Mouse (Mus musculus) T-cell, adult 66 days (primary cell): ENCODE data around the gene Rpl12. TPM values are rescaled to one million over a fixed set of nuclear protein-coding genes. Genes with fewer than 3 reads are reported as not detected.

Source experiments
- total RNA-seq, 2 experiments: library from RNA; stranded (reverse); gene quantifications; 3 replicates in 1 of 2; 4 replicates in 1 of 2; pipeline ENCODE4 v1.2.4; 2023

Gene Rpl12
- 1,000 to 10,000 TPM; 1,207 to 1,346 TPM for total RNA-seq

DNA sequence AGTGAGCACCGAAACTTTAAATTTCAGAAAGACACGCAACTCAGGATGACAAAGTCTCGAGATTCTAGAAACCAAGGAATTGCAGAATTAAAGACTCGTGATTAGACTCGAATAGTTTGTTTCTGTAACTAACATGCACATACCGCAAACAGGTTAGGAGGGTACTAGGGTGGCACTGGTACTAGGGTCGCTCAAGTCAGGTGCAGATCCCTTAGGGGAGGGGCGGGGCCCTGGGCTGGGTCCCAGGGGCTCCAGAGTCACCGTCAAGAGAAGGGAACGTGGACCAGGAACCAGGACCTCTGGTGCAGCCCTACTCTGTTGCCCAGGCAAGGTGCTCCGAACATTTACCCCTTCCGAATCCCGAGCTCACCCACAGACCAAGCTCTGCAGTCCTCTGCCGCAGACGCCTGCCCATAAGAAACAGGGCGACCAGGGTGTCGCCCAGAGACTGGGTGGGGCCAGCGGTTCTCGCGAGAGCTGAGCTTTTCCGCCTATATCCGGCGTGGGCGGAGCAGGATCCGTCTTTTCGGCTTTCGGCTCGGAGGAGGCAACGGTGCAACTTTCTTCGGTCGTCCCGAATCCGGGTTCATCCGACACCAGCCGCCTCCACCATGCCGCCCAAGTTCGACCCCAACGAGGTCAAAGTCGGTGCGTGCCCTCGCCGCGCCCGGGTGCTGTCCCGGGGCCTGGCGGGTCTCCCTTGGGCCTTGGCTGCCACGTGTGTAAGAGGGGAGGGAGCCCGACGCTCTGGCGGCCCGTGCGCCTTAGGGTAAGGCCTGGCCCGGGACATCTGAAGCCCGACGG lies at the start of gene Rpl12, which contains the start of gene Lrsam1:
Rpl12 (plus strand) TSS at position 368 of the 804 bp plus-strand sequence.
Lrsam1 (minus strand) TSS at position 423 of the 804 bp plus-strand sequence.

GRCm38 (mm10) chr2:32981725-32982271 lies 20.4 kb downstream of the Rpl12 start, which contains the start of gene Slc2a8:
TSS of gene Slc2a8 (minus strand) at chr2:32982083.

Other genes starting within 250 kb of the Rpl12 start
- gene Cdk9, start 248.5 kb upstream of the Rpl12 start, total RNA-seq, result 100 to 1,000 TPM; 121 to 123 TPM
- gene Sh2d3c, start 240.5 kb upstream of the Rpl12 start, total RNA-seq, result 100 to 1,000 TPM; 120 to 121 TPM
- not detected for gene 6330409D20Rik, start 220.5 kb upstream of the Rpl12 start, total RNA-seq
- gene Tor2a, start 204.3 kb upstream of the Rpl12 start, total RNA-seq, result 10 to 100 TPM; 29.2 to 34.5 TPM
- gene Ttc16, start 185.9 kb upstream of the Rpl12 start, total RNA-seq, result under 1 TPM in 1 of 2 experiments, not detected in 1; 0.90 TPM
- gene Ptrh1, start 185.8 kb upstream of the Rpl12 start, total RNA-seq, result 1 to 10 TPM; 5.6 to 7.2 TPM
- gene Cfap157, start 177.1 kb upstream of the Rpl12 start, total RNA-seq, result not detected
- 1 to 10 TPM; 1.7 to 2.2 TPM for gene Stxbp1, start 114.3 kb upstream of the Rpl12 start, total RNA-seq
- 1 to 10 TPM; 1.2 to 1.9 TPM for gene Fam129b, start 85.4 kb upstream of the Rpl12 start, total RNA-seq
- gene Lrsam1, start 55 bp downstream of the Rpl12 start, total RNA-seq, result 10 to 100 TPM; 10.5 to 11.5 TPM
- 1 to 10 TPM; 5.7 to 6.8 TPM for gene Slc2a8, start 20.5 kb downstream of the Rpl12 start, total RNA-seq
- gene Garnl3, start 170.1 kb downstream of the Rpl12 start, total RNA-seq, result 1 to 10 TPM in 1 of 2 experiments, under 1 TPM in 1; 0.90 to 2.1 TPM